Mouse (Mus musculus): ENCODE data around the gene Dync1i2.
A peak's percentile ranks its signal among the peaks of the same experiment; 100 is the strongest.

Gene Dync1i2

GRCm38 (mm10) chr2:71203819-71204432, 7.6 kb upstream of the Dync1i2 start:
- DNase-seq (ENCODE audit: extremely low read depth, low read depth): peak; percentile 68

GRCm38 (mm10) chr2:71209041-71209755, 2.3 kb upstream of the Dync1i2 start:
- DNase-seq (ENCODE audit: extremely low read depth, low read depth): no peak

GRCm38 (mm10) chr2:71211096-71211495, 410 bp upstream of the Dync1i2 start:
- DNase-seq (ENCODE audit: extremely low read depth, low read depth): no peak

GRCm38 (mm10) chr2:71212360-71212726, 837 bp downstream of the Dync1i2 start:
- DNase-seq (ENCODE audit: extremely low read depth, low read depth): no peak

- no peak for DNase-seq (ENCODE audit: extremely low read depth, low read depth)
Measured at GRCm38 (mm10) chr2:71221020-71221419, 9.5 kb downstream of the Dync1i2 start.

GRCm38 (mm10) chr2:71227398-71227797, 15.9 kb downstream of the Dync1i2 start:
- no peak for DNase-seq (ENCODE audit: extremely low read depth, low read depth)

GRCm38 (mm10) chr2:71229603-71230002, 18.1 kb downstream of the Dync1i2 start:
- DNase-seq (ENCODE audit: extremely low read depth, low read depth): no peak

GRCm38 (mm10) chr2:71231951-71232350, 20.4 kb downstream of the Dync1i2 start:
- no peak for DNase-seq (ENCODE audit: extremely low read depth, low read depth)

GRCm38 (mm10) chr2:71232976-71233375, 21.5 kb downstream of the Dync1i2 start:
- DNase-seq (ENCODE audit: extremely low read depth, low read depth): no peak

- DNase-seq (ENCODE audit: extremely low read depth, low read depth): no peak
Measured at GRCm38 (mm10) chr2:71235420-71235819, 23.9 kb downstream of the Dync1i2 start.

- no peak for DNase-seq (ENCODE audit: extremely low read depth, low read depth)
Measured at GRCm38 (mm10) chr2:71236009-71236408, 24.5 kb downstream of the Dync1i2 start.

- DNase-seq (ENCODE audit: extremely low read depth, low read depth): no peak
Measured at GRCm38 (mm10) chr2:71241505-71241904, 30.0 kb downstream of the Dync1i2 start.

GRCm38 (mm10) chr2:71242180-71242579, 30.7 kb downstream of the Dync1i2 start:
- no peak for DNase-seq (ENCODE audit: extremely low read depth, low read depth)

- DNase-seq (ENCODE audit: extremely low read depth, low read depth): no peak
Measured at GRCm38 (mm10) chr2:71243058-71243672, 31.7 kb downstream of the Dync1i2 start.

GRCm38 (mm10) chr2:71244807-71245206, 33.3 kb downstream of the Dync1i2 start:
- no peak for DNase-seq (ENCODE audit: extremely low read depth, low read depth)

- no peak for DNase-seq (ENCODE audit: extremely low read depth, low read depth)
Measured at GRCm38 (mm10) chr2:71245416-71245815, 33.9 kb downstream of the Dync1i2 start.

- DNase-seq (ENCODE audit: extremely low read depth, low read depth): no peak
Measured at GRCm38 (mm10) chr2:71246096-71246495, 34.6 kb downstream of the Dync1i2 start.

- DNase-seq (ENCODE audit: extremely low read depth, low read depth): no peak
Measured at GRCm38 (mm10) chr2:71248071-71248470, 36.6 kb downstream of the Dync1i2 start.

GRCm38 (mm10) chr2:71250841-71251240, 39.3 kb downstream of the Dync1i2 start:
- DNase-seq (ENCODE audit: extremely low read depth, low read depth): no peak

- no peak for DNase-seq (ENCODE audit: extremely low read depth, low read depth)
Measured at GRCm38 (mm10) chr2:71254836-71255235, 43.3 kb downstream of the Dync1i2 start.

- DNase-seq (ENCODE audit: extremely low read depth, low read depth): no peak
Measured at GRCm38 (mm10) chr2:71256581-71256980, 45.1 kb downstream of the Dync1i2 start.

GRCm38 (mm10) chr2:71264585-71264984, 53.1 kb downstream of the Dync1i2 start:
- no peak for DNase-seq (ENCODE audit: extremely low read depth, low read depth)

GRCm38 (mm10) chr2:71268691-71269090, 57.2 kb downstream of the Dync1i2 start:
- peak; percentile 35 for DNase-seq (ENCODE audit: extremely low read depth, low read depth)
